Mouse (Mus musculus) kidney, adult 2 months (tissue): ENCODE data around the gene Tns2.
A peak's percentile ranks its signal among the peaks of the same experiment; 100 is the strongest.

Source experiments
- CTCF ChIP-seq: fragments of 200-500 bp; conservative IDR thresholded peaks from 2 replicates; pipeline ENCODE4 v1.5.1; 2011; ENCODE audit warnings: low read depth, mild to moderate bottlenecking, control low read depth, low read length, moderate library complexity, mixed read lengths; ENCODE audit not compliant: insufficient read depth, insufficient read length
- POLR2A ChIP-seq: fragments of 200-500 bp; IDR thresholded peaks from one replicate; pipeline ENCODE4 v1.6.1; 2011; ENCODE audit warnings: low read depth, low read length, control low read depth

GRCm38 (mm10) chr15:102163900-102164693 is 63.9 kb downstream of the Tns2 start:
- TF ChIP-seq POLR2A: no peak
- TF ChIP-seq CTCF: peak; percentile 28; the same call in 1 of the 2 replicates
